Mouse (Mus musculus): ENCODE data around the gene Gm12355.
"Not testable (repeated sequence)": the region's sequence is repeated elsewhere in the genome, so short reads cannot be mapped to it uniquely, and the experiment has no call there.

Gm12355 gene

DNA sequence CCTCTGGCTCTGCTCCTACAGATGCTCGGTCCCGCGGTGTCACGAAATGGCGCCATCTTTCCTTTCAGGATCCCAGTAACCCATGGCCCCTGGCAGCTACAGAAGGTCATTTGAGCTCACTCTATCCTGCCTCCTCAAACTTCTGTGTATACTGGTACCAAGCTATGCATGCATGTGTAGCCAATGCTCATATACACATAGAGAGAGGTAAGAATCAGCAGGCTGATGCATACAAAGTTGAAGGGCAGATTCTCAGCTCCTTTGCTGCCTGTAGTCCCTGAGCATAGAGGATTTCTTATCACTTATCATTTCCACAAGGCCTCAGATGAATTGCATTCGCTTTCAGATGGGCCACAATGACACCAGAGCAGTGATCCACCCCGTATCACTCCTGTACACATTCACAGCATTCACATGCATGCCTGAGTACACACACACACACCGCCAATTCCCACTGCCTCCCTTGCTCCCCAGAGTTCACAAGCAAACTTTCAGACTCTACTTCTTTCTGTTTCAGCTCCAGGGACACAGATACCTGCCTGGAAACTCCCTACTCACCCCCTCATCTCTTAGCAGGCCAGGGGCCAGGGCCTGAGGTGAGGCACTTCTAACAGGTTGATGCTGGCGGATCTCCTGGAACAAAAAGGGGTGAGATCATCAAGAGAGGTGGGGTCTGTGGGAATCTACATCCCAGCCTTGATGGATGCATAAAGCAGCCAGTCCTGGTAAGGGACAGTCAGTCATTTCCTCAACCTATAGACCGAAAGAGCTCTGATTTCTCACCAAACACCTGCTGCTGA lies at the start of gene Gm12355, which contains the start of gene Gsdma3:
Gm12355 (minus strand) TSS at position 51 of the 800 bp plus-strand sequence.
Gsdma3 (plus strand) TSS at position 750 of the 800 bp plus-strand sequence.
- no peak for DNase-seq (ENCODE audit: extremely low spot score, low read depth, low spot score)

GRCm38 (mm10) chr11:98673136-98673535 lies 47.7 kb upstream of the Gm12355 start:
- not testable (repeated sequence) for DNase-seq (ENCODE audit: extremely low spot score, low read depth, low spot score)

DNA sequence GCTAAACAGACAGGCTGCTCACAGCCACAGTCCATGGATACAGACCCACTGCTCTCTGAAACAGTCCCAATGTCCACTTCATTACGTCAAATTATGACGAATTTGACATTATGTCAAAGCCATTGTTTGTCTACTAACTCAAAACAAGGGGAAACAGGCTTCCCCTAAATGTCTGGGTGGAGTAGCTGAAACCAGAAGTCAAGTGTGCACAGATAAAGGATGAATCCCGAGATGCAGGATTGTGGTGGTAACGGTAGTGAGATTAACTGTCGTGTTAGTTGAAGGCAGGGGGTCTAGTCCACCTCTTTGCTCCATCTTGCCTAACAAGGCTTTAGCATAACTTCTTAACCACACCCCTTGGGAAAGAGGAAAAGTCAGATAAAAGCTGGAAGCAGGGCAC lies 47.0 kb upstream of the Gm12355 start:
- no peak for DNase-seq (ENCODE audit: extremely low spot score, low read depth, low spot score)

GRCm38 (mm10) chr11:98671857-98672256 lies 46.4 kb upstream of the Gm12355 start:
- DNase-seq (ENCODE audit: extremely low spot score, low read depth, low spot score), result no peak

DNA sequence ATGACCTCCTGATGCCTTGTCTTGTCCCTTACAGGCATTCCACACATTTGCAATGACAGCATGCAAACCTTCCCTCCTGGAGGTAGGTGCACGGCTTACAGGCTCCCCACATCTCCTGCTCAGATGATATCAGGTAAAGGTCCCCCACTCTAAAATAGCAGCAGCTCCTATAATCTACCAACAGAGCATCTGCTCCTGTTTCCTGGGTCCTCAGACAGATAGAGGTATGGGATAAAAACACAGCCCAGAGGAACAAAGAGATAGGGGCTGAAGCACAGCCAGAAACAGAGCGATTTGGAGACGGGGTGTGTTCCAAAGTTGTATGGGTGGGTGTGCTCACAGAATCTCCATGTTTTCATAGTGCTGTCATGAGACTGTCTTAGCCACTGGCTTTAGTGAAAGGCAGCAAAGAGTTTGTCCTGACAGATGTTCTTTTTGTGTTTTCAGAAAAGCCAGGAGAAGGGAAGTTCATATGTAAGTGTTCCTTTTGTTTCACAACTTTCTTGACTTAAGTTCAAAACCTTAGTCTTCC lies 45.9 kb upstream of the Gm12355 start:
- DNase-seq (ENCODE audit: extremely low spot score, low read depth, low spot score), result no peak

GRCm38 (mm10) chr11:98668984-98669383 lies 43.5 kb upstream of the Gm12355 start:
- DNase-seq (ENCODE audit: extremely low spot score, low read depth, low spot score), result no peak

DNA sequence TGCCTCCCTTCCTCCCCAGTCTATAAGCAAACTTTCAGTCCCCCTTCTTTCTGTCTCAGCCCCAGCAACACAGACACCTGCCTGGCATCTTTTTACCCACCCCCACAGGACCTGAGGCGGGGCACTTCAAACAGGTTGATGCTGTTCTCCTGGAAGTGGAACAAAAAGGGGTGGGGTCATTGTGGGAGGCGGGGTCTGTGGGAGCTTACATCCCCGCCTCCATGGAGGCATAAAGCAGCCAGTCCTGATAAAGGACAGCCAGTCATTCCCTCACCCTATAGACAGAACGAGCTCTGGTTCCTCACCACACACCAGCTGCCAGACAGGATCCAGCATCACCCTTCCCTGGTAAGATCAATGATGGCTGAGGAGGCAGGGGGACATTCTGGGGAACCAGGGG lies 38.6 kb upstream of the Gm12355 start, which contains the start of gene Gsdma:
Gsdma (plus strand) TSS at position 261 of the 400 bp plus-strand sequence.
- DNase-seq (ENCODE audit: extremely low spot score, low read depth, low spot score), result no peak

GRCm38 (mm10) chr11:98660517-98660916 lies 35.1 kb upstream of the Gm12355 start:
- peak; percentile 42 for DNase-seq (ENCODE audit: extremely low spot score, low read depth, low spot score)

DNA sequence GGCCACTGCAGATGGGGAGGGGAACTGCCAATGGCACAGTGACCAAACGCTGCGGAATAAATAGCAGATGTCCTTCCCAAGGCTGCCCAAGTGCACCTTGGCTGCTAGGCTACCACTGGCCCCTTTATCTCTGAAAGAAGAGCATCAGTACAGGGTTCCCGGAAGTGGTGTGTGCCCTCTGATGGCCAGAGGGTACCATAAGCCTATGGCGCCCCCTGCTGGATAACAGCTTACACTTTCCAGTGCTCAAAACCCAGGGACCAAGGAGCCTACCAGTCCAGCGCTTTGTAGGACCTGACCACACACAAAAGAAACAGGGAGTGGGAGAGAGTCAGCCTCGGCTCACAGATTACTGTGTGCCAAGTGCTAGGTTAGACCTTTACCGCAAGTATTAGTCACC lies 29.6 kb upstream of the Gm12355 start:
- not testable (repeated sequence) for DNase-seq (ENCODE audit: extremely low spot score, low read depth, low spot score)

- DNase-seq (ENCODE audit: extremely low spot score, low read depth, low spot score), result no peak
Measured at GRCm38 (mm10) chr11:98646459-98646858, 21.0 kb upstream of the Gm12355 start, which contains the start of gene Gsdma2. Gene Gsdma2 (plus strand): TSS chr11:98646759.

DNA sequence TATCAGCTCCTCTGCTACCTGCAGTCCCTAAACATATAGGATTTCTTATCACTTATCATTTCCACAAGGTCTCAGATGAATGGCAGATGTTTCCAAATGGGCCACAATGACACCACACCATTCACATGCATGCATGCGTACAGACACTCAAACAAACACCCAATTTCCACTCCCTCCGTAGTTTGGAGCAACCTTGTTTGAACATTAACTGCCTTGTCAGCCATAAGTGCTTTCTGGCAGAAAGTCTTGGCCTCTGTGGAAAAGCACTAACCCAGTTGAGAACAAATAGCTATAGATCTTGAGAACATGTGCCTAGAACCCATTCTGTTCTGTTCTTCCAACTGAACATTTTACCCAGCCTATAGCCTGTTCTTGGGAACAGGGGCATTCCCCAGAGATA lies 20.5 kb upstream of the Gm12355 start:
- no peak for DNase-seq (ENCODE audit: extremely low spot score, low read depth, low spot score)

GRCm38 (mm10) chr11:98644757-98645156 lies 19.3 kb upstream of the Gm12355 start:
- DNase-seq (ENCODE audit: extremely low spot score, low read depth, low spot score), result no peak

GRCm38 (mm10) chr11:98640091-98640490 lies 14.6 kb upstream of the Gm12355 start:
- DNase-seq (ENCODE audit: extremely low spot score, low read depth, low spot score), result no peak

GRCm38 (mm10) chr11:98637501-98637900 lies 12.0 kb upstream of the Gm12355 start:
- no peak for DNase-seq (ENCODE audit: extremely low spot score, low read depth, low spot score)

- DNase-seq (ENCODE audit: extremely low spot score, low read depth, low spot score), result not testable (repeated sequence)
Measured at GRCm38 (mm10) chr11:98635312-98635970, 10.0 kb upstream of the Gm12355 start.

DNA sequence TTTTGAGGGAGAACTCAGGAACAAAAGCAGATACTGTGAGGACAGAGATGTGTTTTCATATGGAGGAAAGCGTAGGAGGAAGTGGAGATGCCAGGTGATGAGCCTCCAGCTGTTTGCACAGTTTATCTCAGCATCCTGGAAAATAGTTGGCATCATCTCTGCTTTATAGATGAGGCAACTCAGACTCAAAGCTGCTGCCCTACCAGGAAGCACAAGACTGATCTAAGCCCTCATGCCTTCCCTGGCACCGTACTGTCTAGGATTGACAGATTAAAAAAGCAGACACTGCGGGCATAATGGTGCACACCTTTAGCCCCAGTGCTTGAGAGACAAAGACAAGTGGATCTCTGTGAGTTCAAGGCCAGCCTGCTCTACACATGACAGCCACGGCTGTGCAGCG lies 5.2 kb upstream of the Gm12355 start:
- no peak for DNase-seq (ENCODE audit: extremely low spot score, low read depth, low spot score)

- no peak for DNase-seq (ENCODE audit: extremely low spot score, low read depth, low spot score)
Measured at GRCm38 (mm10) chr11:98628706-98629105, 3.2 kb upstream of the Gm12355 start.

DNA sequence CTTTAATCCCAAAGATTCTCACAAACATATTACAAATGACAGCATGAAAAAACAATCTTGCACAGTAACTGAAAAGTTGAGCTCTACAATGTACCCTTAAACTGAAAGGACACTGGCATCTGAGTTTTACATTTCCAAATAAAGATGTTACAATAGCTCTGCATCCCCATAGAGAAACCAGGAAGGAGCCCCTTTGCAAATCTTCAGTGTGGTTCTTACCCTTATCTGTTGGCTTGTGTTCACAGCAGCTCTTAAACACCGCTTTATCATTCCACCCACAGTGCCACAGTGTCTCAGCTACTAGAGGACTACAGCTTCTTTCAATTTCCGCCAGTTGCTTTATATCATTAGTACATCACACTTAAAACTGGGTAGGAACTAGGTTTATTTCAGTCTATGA lies 1.1 kb downstream of the Gm12355 start:
- DNase-seq (ENCODE audit: extremely low spot score, low read depth, low spot score), result not testable (repeated sequence)

DNA sequence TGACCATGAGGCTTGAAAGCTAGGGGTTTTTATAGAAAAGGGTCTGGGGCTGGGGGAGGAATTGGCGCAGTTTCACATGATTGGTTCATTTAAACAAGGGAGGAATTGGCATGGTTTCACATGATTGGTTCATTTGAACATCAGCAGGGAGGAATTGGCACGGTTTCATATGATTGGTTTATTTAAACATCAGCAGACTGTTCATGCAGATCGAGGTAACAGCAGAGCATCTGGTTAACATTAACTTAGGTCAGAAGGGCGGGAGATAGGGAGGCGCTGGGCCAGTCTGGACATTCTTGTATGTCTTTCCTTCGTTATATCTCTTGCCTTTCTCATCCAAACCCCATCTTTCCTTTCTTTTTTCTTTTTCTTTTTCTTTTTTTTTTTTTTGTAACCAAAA lies 1.5 kb downstream of the Gm12355 start:
- not testable (repeated sequence) for DNase-seq (ENCODE audit: extremely low spot score, low read depth, low spot score)

GRCm38 (mm10) chr11:98620791-98621190 lies 4.7 kb downstream of the Gm12355 start:
- DNase-seq (ENCODE audit: extremely low spot score, low read depth, low spot score), result no peak

DNA sequence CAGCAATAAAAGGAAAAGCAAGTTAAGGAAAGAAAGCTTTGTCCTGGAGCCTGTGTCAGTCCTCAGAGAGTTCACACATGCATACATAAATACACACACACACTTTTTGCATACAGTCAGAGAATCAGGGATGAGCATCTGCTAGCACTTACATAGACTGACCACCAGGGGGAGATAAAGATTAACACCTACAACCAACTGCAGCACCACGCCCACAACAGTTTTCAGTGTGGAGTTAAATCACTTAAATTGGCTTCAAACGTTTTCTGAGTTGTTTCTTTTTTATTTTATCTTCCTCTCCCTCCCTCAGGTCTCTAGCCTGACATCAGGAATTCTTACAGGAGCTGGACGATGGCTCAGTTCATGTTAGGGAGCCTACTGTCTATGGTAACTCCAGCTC lies 18.7 kb downstream of the Gm12355 start:
- no peak for DNase-seq (ENCODE audit: extremely low spot score, low read depth, low spot score)

DNA sequence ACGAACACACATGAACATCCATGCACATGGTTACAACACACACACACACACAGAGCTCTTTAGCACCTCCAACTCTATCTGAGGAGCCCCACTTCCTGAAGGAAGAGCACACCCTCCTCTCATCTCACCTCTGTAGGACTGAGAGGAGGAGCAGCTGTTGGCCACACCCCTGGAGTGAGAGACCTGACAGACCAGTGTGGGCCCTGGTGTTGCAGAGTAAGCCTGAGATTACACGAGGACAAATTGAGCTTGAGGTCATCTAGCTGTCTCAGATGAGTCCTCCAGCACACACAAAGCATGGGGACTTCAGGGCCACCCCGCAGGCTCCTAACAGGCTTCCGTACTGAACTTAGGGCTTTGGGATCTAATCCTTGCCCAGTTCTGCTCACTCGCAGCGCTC lies 20.6 kb downstream of the Gm12355 start:
- not testable (repeated sequence) for DNase-seq (ENCODE audit: extremely low spot score, low read depth, low spot score)
